Mouse (Mus musculus) stomach, postnatal 0 days (tissue): ENCODE measurements at regions not wholly inside any gene's neighbourhood (a gene's known extent, or its start where the extent isn't known, plus 50 kb on each side); places are given as distances from the start of the nearest gene placed in this dataset.

Source experiments
- ATAC-seq: fragments of 200-750 bp; cut with Nextera tagmentation; 2 replicates; pipeline ENCODE4 v1.8.0; 2017; ENCODE audit not compliant: low FRiP score, low TSS enrichment
- DNase-seq: peaks from one replicate; pipeline ENCODE4 v3.0.0-alpha.2; 2016; ENCODE audit warnings: low spot score
- H3K27ac ChIP-seq: fragments of 300-500 bp; sonication (generic); replicated peaks from 2 replicates; pipeline ENCODE4 v1.5.1; 2014; ENCODE audit warnings: mild to moderate bottlenecking, control low read depth
- H3K27me3 ChIP-seq: fragments of 300-500 bp; sonication (generic); 2 replicates; pipeline ENCODE4 v1.6.1; 2014; ENCODE audit warnings: low read length; ENCODE audit not compliant: control insufficient read depth, insufficient read depth
- H3K36me3 ChIP-seq: fragments of 300-500 bp; sonication (generic); 2 replicates; pipeline ENCODE4 v1.6.1; 2014; ENCODE audit warnings: low read length, mixed read lengths; ENCODE audit not compliant: control insufficient read depth, insufficient read depth
- H3K4me1 ChIP-seq: fragments of 300-500 bp; sonication (generic); replicated peaks from 2 replicates; pipeline ENCODE4 v1.6.1; 2014; ENCODE audit warnings: antibody characterized with exemption; ENCODE audit not compliant: control insufficient read depth, insufficient read depth
- H3K4me2 ChIP-seq: fragments of 300-500 bp; sonication (generic); replicated peaks from 2 replicates; pipeline ENCODE4 v1.6.1; 2014; ENCODE audit warnings: low read depth, mild to moderate bottlenecking, control low read depth, moderate library complexity
- H3K4me3 ChIP-seq: fragments of 300-500 bp; sonication (generic); 2 replicates; pipeline ENCODE4 v1.5.1; 2014; ENCODE audit warnings: low read depth, low read length, control low read depth
- H3K9ac ChIP-seq: fragments of 300-500 bp; sonication (generic); 2 replicates; pipeline ENCODE4 v1.6.1; 2014; ENCODE audit warnings: mild to moderate bottlenecking, low read length, control low read depth, mixed read lengths
- H3K9me3 ChIP-seq: fragments of 300-500 bp; sonication (generic); 2 replicates; pipeline ENCODE4 v1.6.1; 2016; ENCODE audit warnings: low read length; ENCODE audit not compliant: control insufficient read depth
- CTCF ChIP-seq: IDR thresholded peaks from 2 replicates; pipeline ENCODE4 v1.5.1; 2016; ENCODE audit warnings: antibody characterized with exemption, low read depth, mild to moderate bottlenecking, moderate library complexity
- EP300 ChIP-seq: optimal IDR thresholded peaks from 2 replicates; pipeline ENCODE3; 2016; ENCODE audit warnings: antibody characterized with exemption
- WGBS: fragments of 180-500 bp; shearing (Covaris S2); extraction: QIAGEN DNeasy Blood & Tissue Kit; methylation state at CpG from one replicate; pipeline ENCODE4 v1.1.7; 2014; 5-methylcytosine and 5-hydroxymethylcytosine counted together

DNA sequence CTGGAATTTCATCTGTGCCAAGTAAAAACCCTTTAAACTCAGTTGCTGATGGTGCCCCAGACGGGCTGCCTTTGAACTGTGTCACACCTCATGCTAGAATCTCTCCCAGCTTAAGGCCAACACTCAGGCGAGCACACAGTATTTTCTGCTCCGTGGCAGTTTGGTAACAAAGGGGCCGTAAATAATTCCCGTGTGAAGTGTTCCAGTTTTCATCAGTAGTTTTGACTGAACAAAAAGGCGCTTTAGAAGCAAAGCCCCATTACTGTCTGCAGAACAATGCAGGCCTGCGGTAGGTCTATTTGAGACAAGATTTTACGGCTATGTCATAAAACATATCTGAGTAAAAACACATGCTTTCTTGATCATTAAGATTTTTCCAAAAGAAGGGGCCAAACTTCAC, 155.0 kb downstream of the 1700129C05Rik start:
- Histone ChIP-seq H3K36me3 (no peaks in the 10 kb centered on the region), H3K4me2 (no peak overlapping the region), H3K4me1 (no peaks in the 10 kb centered on the region), H3K4me3 (no peak overlapping the region), H3K9me3 (no peaks in the 10 kb centered on the region), H3K27me3 (no peaks in the 10 kb centered on the region), H3K27ac (no peak overlapping the region), H3K9ac (no peak overlapping the region)
- ATAC-seq (no peak), DNase-seq (no peak)
- WGBS, result 37% methylated on average over 8 of the region's 8 CpGs
- TF ChIP-seq CTCF (no peak), EP300 (no peak)

DNA sequence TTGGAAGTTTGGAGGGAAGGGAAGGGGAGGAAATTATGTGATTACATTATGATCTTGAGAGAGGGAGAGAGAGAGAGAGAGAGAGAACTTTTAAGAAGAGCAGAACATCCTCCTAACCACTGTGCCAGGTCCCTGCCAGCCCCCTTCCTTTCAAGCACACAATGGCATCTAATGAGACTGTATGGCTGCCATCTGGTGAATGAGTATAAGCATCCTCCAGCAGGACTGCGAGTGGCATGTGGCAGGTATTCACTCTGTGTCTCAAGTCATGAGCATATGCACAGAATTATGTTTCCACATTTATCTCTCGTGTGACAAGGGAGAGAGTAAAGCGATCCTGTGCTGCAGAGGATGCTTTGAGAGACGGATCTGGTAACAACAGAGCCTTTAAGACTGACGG, 156.9 kb downstream of the 1700129C05Rik start:
- Histone ChIP-seq H3K9me3 (no peaks in the 10 kb centered on the region), H3K4me2 (no peak overlapping the region), H3K4me1 (no peaks in the 10 kb centered on the region), H3K4me3 (no peak overlapping the region), H3K36me3 (no peaks in the 10 kb centered on the region), H3K27me3 (no peaks in the 10 kb centered on the region), H3K27ac (no peak overlapping the region), H3K9ac (no peak overlapping the region)
- no peak for DNase-seq
- ATAC-seq, result no peak
- TF ChIP-seq CTCF (no peak), EP300 (no peak)
- 85% methylated on average over 5 of the region's 5 CpGs for WGBS

DNA sequence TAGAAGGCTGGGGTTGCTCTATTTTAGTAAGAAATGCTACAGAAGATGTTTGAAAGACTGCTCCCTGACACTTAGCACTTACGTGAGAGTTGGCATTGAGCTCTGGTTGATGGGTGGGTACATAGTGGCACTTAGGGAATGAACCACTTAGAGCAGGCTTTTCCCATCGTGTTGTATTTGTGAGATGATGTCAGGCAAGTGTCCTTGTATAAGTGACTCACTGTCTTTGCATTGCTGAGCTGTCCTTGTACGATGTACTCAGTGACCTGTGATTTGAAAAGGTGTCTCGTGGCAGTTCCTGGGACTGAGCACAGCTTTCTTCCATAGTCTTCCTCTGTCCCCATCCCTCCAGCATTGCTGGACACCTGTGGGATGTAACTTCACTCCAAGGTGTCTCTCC, 165.9 kb downstream of the 1700129C05Rik start:
- DNase-seq, result no peak
- Histone ChIP-seq H3K9me3 (no peaks in the 10 kb centered on the region), H3K9ac (no peak overlapping the region), H3K4me1 (no peaks in the 10 kb centered on the region), H3K27ac (no peak overlapping the region), H3K27me3 (no peaks in the 10 kb centered on the region), H3K4me3 (no peak overlapping the region), H3K4me2 (no peak overlapping the region), H3K36me3 (no peaks in the 10 kb centered on the region)
- TF ChIP-seq CTCF (no peak), EP300 (no peak)
- WGBS, result 83% methylated on average over 4 of the region's 4 CpGs
- no peak for ATAC-seq

DNA sequence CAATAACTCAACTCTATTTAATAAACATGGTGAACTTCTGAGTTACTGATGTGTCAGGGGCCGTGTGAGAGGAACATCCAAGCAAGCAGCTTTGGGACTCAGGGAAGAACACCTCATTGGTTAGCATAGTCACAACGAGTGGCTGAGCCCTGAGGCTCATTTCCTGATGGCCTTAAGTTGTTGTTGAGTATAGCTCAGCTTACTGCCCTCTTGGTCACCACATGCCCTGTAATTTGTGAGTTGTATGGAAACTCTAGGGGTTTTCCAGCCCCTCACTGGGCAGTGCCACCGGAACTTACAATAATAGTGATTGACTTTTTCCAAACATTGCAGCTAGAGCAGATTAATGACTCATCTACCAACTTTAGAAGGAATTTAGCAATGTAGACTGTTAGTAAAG, 173.4 kb downstream of the 1700129C05Rik start:
- Histone ChIP-seq H3K9me3 (no peaks in the 10 kb centered on the region), H3K27ac (no peak overlapping the region), H3K9ac (no peak overlapping the region), H3K27me3 (no peaks in the 10 kb centered on the region), H3K4me3 (no peak overlapping the region), H3K4me1 (no peaks in the 10 kb centered on the region), H3K36me3 (no peaks in the 10 kb centered on the region), H3K4me2 (no peak overlapping the region)
- no peak for ATAC-seq
- TF ChIP-seq CTCF, result no peak
- no peak for TF ChIP-seq EP300
- 38% methylated on average over 3 of the region's 3 CpGs for WGBS
- DNase-seq, result no peak

DNA sequence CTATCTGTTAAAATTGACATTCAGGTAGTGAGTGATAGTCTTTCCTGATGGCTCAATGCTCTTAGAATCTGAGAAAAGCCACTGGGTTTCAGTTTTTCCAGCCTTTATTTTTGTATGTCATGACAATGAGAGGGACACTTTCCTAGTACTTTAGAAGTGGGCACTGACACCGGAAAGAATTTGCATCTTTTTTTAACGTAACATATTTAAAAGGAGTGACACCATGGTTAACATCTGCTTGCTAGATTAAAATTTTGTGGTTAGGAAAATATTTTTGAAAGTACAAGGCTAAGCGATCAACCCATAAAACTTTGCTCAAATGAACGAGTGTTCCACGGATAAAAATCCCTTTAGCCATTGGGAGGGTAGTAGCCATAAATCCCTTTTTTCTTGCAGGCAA, 174.7 kb downstream of the 1700129C05Rik start:
- Histone ChIP-seq H3K4me3 (no peak overlapping the region), H3K4me2 (no peak overlapping the region), H3K4me1 (no peaks in the 10 kb centered on the region), H3K9ac (no peak overlapping the region), H3K36me3 (no peaks in the 10 kb centered on the region), H3K9me3 (no peaks in the 10 kb centered on the region), H3K27me3 (no peaks in the 10 kb centered on the region), H3K27ac (no peak overlapping the region)
- WGBS, result 67% methylated on average over 5 of the region's 5 CpGs
- TF ChIP-seq EP300 (no peak), CTCF (no peak)
- no peak for DNase-seq
- ATAC-seq, result no peak

DNA sequence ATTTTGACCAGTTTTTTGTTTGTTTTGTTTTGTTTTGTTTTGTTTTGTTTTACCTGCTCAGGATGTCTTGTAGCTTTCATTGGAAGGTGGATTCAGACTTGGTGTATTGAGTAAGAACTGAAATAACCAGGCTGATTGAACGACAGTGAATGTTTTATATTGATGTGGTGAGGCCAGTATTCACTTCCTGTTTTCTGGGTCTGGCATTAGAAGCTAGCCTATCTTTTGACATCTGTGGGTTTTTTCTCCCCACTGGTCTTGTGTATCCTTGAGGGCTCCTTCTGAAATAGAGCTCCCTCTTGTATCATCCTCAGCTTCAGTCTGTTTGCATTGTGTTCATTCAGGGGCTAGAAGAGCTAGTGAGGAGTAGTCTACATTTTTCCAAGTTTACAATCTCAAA, 175.5 kb downstream of the 1700129C05Rik start:
- no peak for DNase-seq
- ATAC-seq, result no peak
- Histone ChIP-seq H3K4me1 (no peaks in the 10 kb centered on the region), H3K36me3 (no peaks in the 10 kb centered on the region), H3K4me2 (no peak overlapping the region), H3K27ac (no peak overlapping the region), H3K4me3 (no peak overlapping the region), H3K9me3 (no peaks in the 10 kb centered on the region), H3K27me3 (no peaks in the 10 kb centered on the region), H3K9ac (no peak overlapping the region)
- WGBS, result 71% methylated on average over 1 of the region's 1 CpGs
- no peak for TF ChIP-seq CTCF
- no peak for TF ChIP-seq EP300
